Mouse (Mus musculus): Measurements from ENCODE around the gene Sult2a7. TPM values are rescaled to one million over a fixed set of nuclear protein-coding genes. Genes with fewer than 3 reads are reported as not detected.

Gene Sult2a7
- polyA plus RNA-seq (2014; fragmentation: Nextera tagmentation; extraction: Ambion mirVana): not detected in 2 replicates

- no peak within 1 kb of the TSS for H3K9ac ChIP-seq
- ATAC-seq (ENCODE audit: insufficient read depth) (no peak), DNase-seq (no peak)
- no peak within 1 kb of the TSS for H3K27ac ChIP-seq (ENCODE audit: low read depth)
- WGBS: 84% methylated on average over 4 of the region's 4 CpGs
- no peak within 1 kb of the TSS for H3K4me3 ChIP-seq (ENCODE audit: low read depth, low read length)
- H3K4me2 ChIP-seq: no peak within 1 kb of the TSS
- H3K9me3 ChIP-seq (ENCODE audit: low read depth, low read length): no peaks in the 10 kb centered on the region
- H3K36me3 ChIP-seq (ENCODE audit: insufficient read depth): no peaks in the 10 kb centered on the region
- no peaks in the 10 kb centered on the region for H3K27me3 ChIP-seq (ENCODE audit: insufficient read depth, low read length)
- TF ChIP-seq CTCF (IDR thresholded peaks at IDR 0.05; ENCODE audit: low read depth): no peak
- H3K4me1 ChIP-seq (ENCODE audit: insufficient read depth): no peaks in the 10 kb centered on the region
Observed at GRCm38 (mm10) chr7:14494130-14494529, at the start of gene Sult2a7. Gene Sult2a7 (minus strand): TSS chr7:14494230.

DNA sequence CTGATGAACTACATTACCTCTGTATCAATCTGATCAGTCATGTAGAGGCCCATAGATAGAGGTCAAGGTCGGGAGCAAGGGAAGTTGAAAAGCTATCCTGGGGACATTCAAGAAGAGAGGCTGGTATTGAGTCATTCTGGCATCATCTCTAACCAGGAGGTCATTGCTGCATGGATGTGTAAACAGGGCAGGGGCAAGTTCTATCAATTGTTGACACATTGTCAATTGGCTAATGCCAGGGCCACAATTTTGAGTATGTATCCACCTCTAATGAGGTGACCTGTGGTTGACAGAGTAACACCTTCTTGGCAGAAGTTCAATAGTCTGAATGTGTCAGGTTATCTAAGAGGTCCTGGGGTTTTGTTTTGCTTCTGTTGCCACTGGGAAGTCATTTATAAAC is 31.2 kb upstream of the Sult2a7 start:
- no peak for TF ChIP-seq CTCF (IDR thresholded peaks at IDR 0.05; ENCODE audit: low read depth)
- Histone ChIP-seq H3K4me2 (no peak overlapping the region), H3K4me3 (ENCODE audit: low read depth, low read length) (no peak overlapping the region), H3K9ac (no peak overlapping the region), H3K4me1 (ENCODE audit: insufficient read depth) (no peaks in the 10 kb centered on the region), H3K9me3 (ENCODE audit: low read depth, low read length) (peaks cover 4% of the 10 kb centered on the region; the same call in 1 of the 2 replicates), H3K27ac (ENCODE audit: low read depth) (no peak overlapping the region), H3K27me3 (ENCODE audit: insufficient read depth, low read length) (no peaks in the 10 kb centered on the region), H3K36me3 (ENCODE audit: insufficient read depth) (no peaks in the 10 kb centered on the region)
- DNase-seq (no peak), ATAC-seq (ENCODE audit: insufficient read depth) (no peak)
- 46% methylated on average over 1 of the region's 1 CpGs for WGBS

- Histone ChIP-seq H3K27ac (ENCODE audit: low read depth) (no peak overlapping the region), H3K4me2 (no peak overlapping the region), H3K4me1 (ENCODE audit: insufficient read depth) (no peaks in the 10 kb centered on the region), H3K36me3 (ENCODE audit: insufficient read depth) (no peaks in the 10 kb centered on the region), H3K4me3 (ENCODE audit: low read depth, low read length) (no peak overlapping the region), H3K9ac (no peak overlapping the region), H3K27me3 (ENCODE audit: insufficient read depth, low read length) (no peaks in the 10 kb centered on the region), H3K9me3 (ENCODE audit: low read depth, low read length) (peaks cover 1% of the 10 kb centered on the region; the same call in 1 of the 2 replicates)
- DNase-seq (no peak), ATAC-seq (ENCODE audit: insufficient read depth) (no peak)
- 64% methylated on average over 1 of the region's 1 CpGs for WGBS
- no peak for TF ChIP-seq CTCF (IDR thresholded peaks at IDR 0.05; ENCODE audit: low read depth)
Observed at GRCm38 (mm10) chr7:14522636-14523035, 28.6 kb upstream of the Sult2a7 start.

DNA sequence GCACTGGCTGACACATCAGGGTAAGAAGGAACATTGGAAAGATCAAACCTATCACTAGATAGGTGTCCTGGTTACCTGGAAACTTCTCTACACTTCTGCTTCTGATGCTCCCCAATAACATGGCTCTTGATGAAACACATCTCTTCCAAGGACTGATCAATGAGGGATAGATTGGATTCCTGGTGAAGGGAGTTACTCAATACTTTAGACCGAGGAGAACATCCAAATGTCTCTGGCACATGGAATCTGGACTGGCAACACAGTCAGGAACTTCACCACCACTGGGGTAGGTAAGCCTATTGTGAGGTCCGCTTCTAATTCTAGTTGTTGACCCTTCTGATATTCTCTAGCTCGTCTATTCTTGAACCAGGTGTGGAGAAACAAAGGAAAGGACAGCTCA is 24.3 kb upstream of the Sult2a7 start:
- Histone ChIP-seq H3K27ac (ENCODE audit: low read depth) (no peak overlapping the region), H3K9ac (no peak overlapping the region), H3K4me2 (no peak overlapping the region), H3K4me3 (ENCODE audit: low read depth, low read length) (no peak overlapping the region), H3K27me3 (ENCODE audit: insufficient read depth, low read length) (no peaks in the 10 kb centered on the region), H3K36me3 (ENCODE audit: insufficient read depth) (no peaks in the 10 kb centered on the region), H3K4me1 (ENCODE audit: insufficient read depth) (no peaks in the 10 kb centered on the region), H3K9me3 (ENCODE audit: low read depth, low read length) (peaks cover 4% of the 10 kb centered on the region; the same call in 1 of the 2 replicates)
- ATAC-seq (ENCODE audit: insufficient read depth) (no peak), DNase-seq (no peak)
- TF ChIP-seq CTCF (IDR thresholded peaks at IDR 0.05; ENCODE audit: low read depth): no peak
- WGBS: 62% methylated on average over 3 of the region's 3 CpGs

GRCm38 (mm10) chr7:14492886-14493285 is 1.1 kb downstream of the Sult2a7 start:
- no peaks in the 10 kb centered on the region for H3K27me3 ChIP-seq (ENCODE audit: insufficient read depth, low read length)
- no peak overlapping the region for H3K27ac ChIP-seq (ENCODE audit: low read depth)
- ATAC-seq (ENCODE audit: insufficient read depth) (no peak), DNase-seq (no peak)
- no peaks in the 10 kb centered on the region for H3K9me3 ChIP-seq (ENCODE audit: low read depth, low read length)
- TF ChIP-seq CTCF (IDR thresholded peaks at IDR 0.05; ENCODE audit: low read depth): no peak
- H3K4me3 ChIP-seq (ENCODE audit: low read depth, low read length): no peak overlapping the region
- no peak overlapping the region for H3K9ac ChIP-seq
- no peaks in the 10 kb centered on the region for H3K4me1 ChIP-seq (ENCODE audit: insufficient read depth)
- H3K36me3 ChIP-seq (ENCODE audit: insufficient read depth): no peaks in the 10 kb centered on the region
- H3K4me2 ChIP-seq: no peak overlapping the region
- WGBS: 61% methylated on average over 3 of the region's 3 CpGs

DNA sequence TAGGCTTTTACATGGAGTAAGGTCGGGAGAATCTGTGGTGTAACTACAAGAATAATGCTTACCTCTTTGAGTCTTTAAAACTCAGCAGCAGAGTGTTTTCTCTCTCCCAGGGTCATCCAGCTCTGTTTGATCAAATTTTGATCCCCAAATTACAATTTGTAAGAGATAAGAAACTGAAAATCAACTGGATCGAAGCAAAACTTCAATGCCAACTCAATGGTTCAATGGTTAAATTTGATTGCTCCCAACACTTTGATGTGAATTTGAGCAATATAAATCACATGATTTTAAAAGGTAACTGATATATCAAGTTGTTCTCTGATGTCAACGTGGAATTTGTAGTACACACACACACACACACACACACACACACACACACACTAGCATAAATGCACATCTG is 47.5 kb downstream of the Sult2a7 start, which contains the start of gene Sult2a8:
Gene Sult2a8 (minus strand): TSS at position 236 of the 400 bp plus-strand sequence.
- Histone ChIP-seq H3K27me3 (ENCODE audit: insufficient read depth, low read length) (no peaks in the 10 kb centered on the region), H3K4me2 (no peak within 1 kb of the TSS), H3K36me3 (ENCODE audit: insufficient read depth) (no peaks in the 10 kb centered on the region), H3K4me1 (ENCODE audit: insufficient read depth) (no peaks in the 10 kb centered on the region), H3K9ac (no peak within 1 kb of the TSS), H3K27ac (ENCODE audit: low read depth) (no peak within 1 kb of the TSS), H3K9me3 (ENCODE audit: low read depth, low read length) (peaks cover 4% of the 10 kb centered on the region; the same call in 1 of the 2 replicates), H3K4me3 (ENCODE audit: low read depth, low read length) (no peak within 1 kb of the TSS)
- no peak for TF ChIP-seq CTCF (IDR thresholded peaks at IDR 0.05; ENCODE audit: low read depth)
- DNase-seq (no peak), ATAC-seq (ENCODE audit: insufficient read depth) (no peak)
- 53% methylated on average over 3 of the region's 3 CpGs for WGBS

- no peak for TF ChIP-seq CTCF (IDR thresholded peaks at IDR 0.05; ENCODE audit: low read depth)
- no peak overlapping the region for H3K9ac ChIP-seq
- H3K4me3 ChIP-seq (ENCODE audit: low read depth, low read length): no peak overlapping the region
- H3K27me3 ChIP-seq (ENCODE audit: insufficient read depth, low read length): no peaks in the 10 kb centered on the region
- no peak for DNase-seq
- no peak for ATAC-seq (ENCODE audit: insufficient read depth)
- H3K4me1 ChIP-seq (ENCODE audit: insufficient read depth): no peaks in the 10 kb centered on the region
- H3K4me2 ChIP-seq: no peak overlapping the region
- H3K27ac ChIP-seq (ENCODE audit: low read depth): no peak overlapping the region
- peaks cover 4% of the 10 kb centered on the region; the same call in 1 of the 2 replicates for H3K9me3 ChIP-seq (ENCODE audit: low read depth, low read length)
- no peaks in the 10 kb centered on the region for H3K36me3 ChIP-seq (ENCODE audit: insufficient read depth)
Observed at GRCm38 (mm10) chr7:14439581-14439980, 54.4 kb downstream of the Sult2a7 start.

DNA sequence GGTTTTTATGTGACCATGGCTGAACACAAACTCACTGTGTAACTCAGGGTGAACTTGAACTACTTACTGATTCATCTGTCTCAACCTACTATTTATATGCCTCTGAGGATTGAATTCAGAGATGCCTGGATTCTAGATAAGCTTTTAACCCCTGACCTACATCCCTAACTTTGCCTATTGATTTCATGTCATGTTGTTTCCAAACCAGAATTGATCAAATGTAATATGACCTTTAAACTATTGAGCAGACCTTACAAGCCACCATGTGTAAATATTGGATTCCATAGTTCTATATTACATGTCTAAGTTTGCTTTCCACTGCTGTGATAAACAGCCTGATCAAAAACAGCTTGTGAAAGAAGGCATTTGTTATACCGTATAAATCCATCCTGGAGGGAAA is 55.5 kb downstream of the Sult2a7 start:
- H3K27ac ChIP-seq (ENCODE audit: low read depth): no peak overlapping the region
- no peaks in the 10 kb centered on the region for H3K36me3 ChIP-seq (ENCODE audit: insufficient read depth)
- no peak overlapping the region for H3K4me3 ChIP-seq (ENCODE audit: low read depth, low read length)
- H3K9me3 ChIP-seq (ENCODE audit: low read depth, low read length): peaks cover 4% of the 10 kb centered on the region; the same call in 1 of the 2 replicates
- no peak overlapping the region for H3K9ac ChIP-seq
- no peak for TF ChIP-seq CTCF (IDR thresholded peaks at IDR 0.05; ENCODE audit: low read depth)
- ATAC-seq (ENCODE audit: insufficient read depth) (no peak), DNase-seq (no peak)
- WGBS: 78% methylated on average over 1 of the region's 1 CpGs
- no peaks in the 10 kb centered on the region for H3K4me1 ChIP-seq (ENCODE audit: insufficient read depth)
- no peaks in the 10 kb centered on the region for H3K27me3 ChIP-seq (ENCODE audit: insufficient read depth, low read length)
- no peak overlapping the region for H3K4me2 ChIP-seq

Measured in lung, embryonic 14.5 days (tissue).